Mouse (Mus musculus) midbrain, embryonic 16.5 days (tissue): ENCODE data around the gene Rab31. TPM values are rescaled to one million over a fixed set of nuclear protein-coding genes. Genes with fewer than 3 reads are reported as not detected.

Experiments
- ATAC-seq: fragments of 200-750 bp; cut with Nextera tagmentation; 2 replicates; pipeline ENCODE4 v1.8.0; 2017; ENCODE audit warnings: moderate TSS enrichment
- H3K27ac ChIP-seq: fragments of 300-500 bp; sonication (generic); 2 replicates; pipeline ENCODE4 v1.5.1; 2014; ENCODE audit warnings: mild to moderate bottlenecking, low read length, mixed read lengths
- H3K27me3 ChIP-seq: fragments of 300-500 bp; sonication (generic); 2 replicates; pipeline ENCODE4 v1.6.1; 2014; ENCODE audit warnings: low read depth, low read length, mixed read lengths; ENCODE audit not compliant: control insufficient read depth, insufficient read depth
- H3K36me3 ChIP-seq: fragments of 300-500 bp; sonication (generic); 2 replicates; pipeline ENCODE4 v1.6.1; 2014; ENCODE audit warnings: mild to moderate bottlenecking, low read length, moderate library complexity, mixed read lengths; ENCODE audit not compliant: control insufficient read depth, insufficient read depth
- H3K4me1 ChIP-seq: fragments of 300-500 bp; sonication (generic); 2 replicates; pipeline ENCODE4 v1.6.1; 2014; ENCODE audit warnings: mild to moderate bottlenecking, low read length, mixed read lengths; ENCODE audit not compliant: control insufficient read depth, insufficient read depth
- H3K4me2 ChIP-seq: fragments of 300-500 bp; sonication (generic); 2 replicates; pipeline ENCODE4 v1.6.1; 2014; ENCODE audit warnings: mild to moderate bottlenecking, low read length, mixed read lengths
- H3K4me3 ChIP-seq: fragments of 300-500 bp; sonication (generic); 2 replicates; pipeline ENCODE4 v1.5.1; 2014; ENCODE audit warnings: low read depth, mild to moderate bottlenecking, low read length, moderate library complexity, mixed read lengths
- H3K9ac ChIP-seq: fragments of 300-500 bp; sonication (generic); 2 replicates; pipeline ENCODE4 v1.6.1; 2014; ENCODE audit warnings: low read depth, low read length, mixed read lengths
- H3K9me3 ChIP-seq: fragments of 300-500 bp; sonication (generic); replicated peaks from 2 replicates; pipeline ENCODE4 v1.6.1; 2014; ENCODE audit warnings: mild to moderate bottlenecking, low read length, mixed read lengths; ENCODE audit not compliant: control insufficient read depth, poor library complexity, severe bottlenecking
- WGBS: fragments of 180-500 bp; shearing (Covaris S2); extraction: QIAGEN DNeasy Blood & Tissue Kit; methylation state at CpG from one replicate; pipeline ENCODE4 v1.1.7; 2014; 5-methylcytosine and 5-hydroxymethylcytosine counted together
- polyA plus RNA-seq: library from polyadenylated mRNA; unstranded; fragments of >200 nt; fragmentation: Nextera tagmentation; extraction: Ambion mirVana; gene quantifications from 2 replicates; pipeline ENCODE4 v1.2.1, GENCODE M21; 2015

Rab31 gene
- polyA plus RNA-seq, 1 experiment from 2014 or later = 79.4 TPM

DNA sequence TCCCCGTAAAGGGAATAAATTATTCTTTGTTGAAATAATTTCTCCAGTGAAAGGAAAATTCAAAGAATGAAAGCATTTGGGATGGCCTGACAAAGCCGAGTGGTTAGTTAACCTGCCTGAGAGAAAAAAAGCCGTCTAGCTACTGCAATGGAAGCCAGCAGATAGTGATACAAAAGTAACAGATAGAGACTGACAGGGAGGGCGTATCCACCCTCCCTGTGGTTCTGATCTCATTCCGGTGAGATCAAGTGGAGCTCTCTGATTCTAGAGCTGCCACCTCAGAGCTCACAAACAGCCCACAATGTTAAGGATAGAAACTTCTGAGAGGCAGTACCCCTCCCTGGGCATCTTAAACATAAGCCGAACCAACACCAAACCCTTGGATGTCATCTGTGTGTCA lies 23.6 kb downstream of the Rab31 start:
- Histone ChIP-seq H3K4me2 (no peak overlapping the region), H3K4me1 (no peaks in the 10 kb centered on the region), H3K27me3 (no peaks in the 10 kb centered on the region), H3K27ac (no peak overlapping the region), H3K4me3 (no peak overlapping the region), H3K9ac (no peak overlapping the region), H3K9me3 (no peaks in the 10 kb centered on the region; the same call in 1 of the 2 replicates), H3K36me3 (no peaks in the 10 kb centered on the region)
- WGBS = 81% methylated on average over 6 of the region's 6 CpGs
- no peak for ATAC-seq

DNA sequence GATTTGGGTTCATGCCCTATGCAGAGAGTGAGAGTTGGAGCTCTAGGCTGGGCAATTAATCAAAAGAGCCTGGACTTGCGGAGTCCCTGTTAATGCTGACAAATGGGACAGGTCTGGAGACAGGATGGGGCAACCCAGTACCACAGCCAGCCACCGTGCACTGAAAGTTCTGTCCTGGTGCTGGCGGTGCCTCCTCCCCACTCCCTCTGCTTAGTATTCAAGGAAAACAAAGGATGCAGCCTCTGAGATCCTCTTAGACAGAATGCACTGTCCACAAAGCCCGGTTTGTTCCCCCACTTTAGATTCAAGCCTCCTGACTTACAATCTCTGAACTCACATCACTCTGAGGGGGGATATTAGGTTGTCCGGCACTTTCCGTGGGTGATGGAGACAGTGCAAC lies 26.2 kb downstream of the Rab31 start:
- no peaks in the 10 kb centered on the region for H3K27me3 ChIP-seq
- WGBS = 45% methylated on average over 6 of the region's 6 CpGs
- no peaks in the 10 kb centered on the region for H3K36me3 ChIP-seq
- H3K9ac ChIP-seq = no peak overlapping the region
- no peak for ATAC-seq
- no peaks in the 10 kb centered on the region; the same call in 1 of the 2 replicates for H3K9me3 ChIP-seq
- H3K4me2 ChIP-seq = no peak overlapping the region
- H3K4me3 ChIP-seq = no peak overlapping the region
- peaks cover 10% of the 10 kb centered on the region for H3K4me1 ChIP-seq
- no peak overlapping the region for H3K27ac ChIP-seq

GRCm38 (mm10) chr17:65743664-65744330 lies 28.8 kb downstream of the Rab31 start:
- no peak for ATAC-seq
- Histone ChIP-seq H3K4me2 (no peak overlapping the region), H3K9me3 (no peaks in the 10 kb centered on the region; the same call in 1 of the 2 replicates), H3K9ac (no peak overlapping the region), H3K4me1 (peaks cover 10% of the 10 kb centered on the region), H3K27me3 (no peaks in the 10 kb centered on the region), H3K36me3 (no peaks in the 10 kb centered on the region), H3K27ac (peak overlapping the region; percentile 31; the same call in 1 of the 2 replicates), H3K4me3 (no peak overlapping the region)
- 76% methylated on average over 11 of the region's 11 CpGs for WGBS

GRCm38 (mm10) chr17:65742969-65743368 lies 29.6 kb downstream of the Rab31 start:
- Histone ChIP-seq H3K9me3 (no peaks in the 10 kb centered on the region; the same call in 1 of the 2 replicates), H3K4me2 (no peak overlapping the region), H3K4me1 (peaks cover 10% of the 10 kb centered on the region), H3K27ac (0 out of 2 replicates have a peak overlapping the region, but pooled peaks have one; percentile 17), H3K36me3 (no peaks in the 10 kb centered on the region), H3K27me3 (no peaks in the 10 kb centered on the region), H3K9ac (no peak overlapping the region), H3K4me3 (no peak overlapping the region)
- WGBS = 34% methylated on average over 4 of the region's 4 CpGs
- ATAC-seq = no peak

DNA sequence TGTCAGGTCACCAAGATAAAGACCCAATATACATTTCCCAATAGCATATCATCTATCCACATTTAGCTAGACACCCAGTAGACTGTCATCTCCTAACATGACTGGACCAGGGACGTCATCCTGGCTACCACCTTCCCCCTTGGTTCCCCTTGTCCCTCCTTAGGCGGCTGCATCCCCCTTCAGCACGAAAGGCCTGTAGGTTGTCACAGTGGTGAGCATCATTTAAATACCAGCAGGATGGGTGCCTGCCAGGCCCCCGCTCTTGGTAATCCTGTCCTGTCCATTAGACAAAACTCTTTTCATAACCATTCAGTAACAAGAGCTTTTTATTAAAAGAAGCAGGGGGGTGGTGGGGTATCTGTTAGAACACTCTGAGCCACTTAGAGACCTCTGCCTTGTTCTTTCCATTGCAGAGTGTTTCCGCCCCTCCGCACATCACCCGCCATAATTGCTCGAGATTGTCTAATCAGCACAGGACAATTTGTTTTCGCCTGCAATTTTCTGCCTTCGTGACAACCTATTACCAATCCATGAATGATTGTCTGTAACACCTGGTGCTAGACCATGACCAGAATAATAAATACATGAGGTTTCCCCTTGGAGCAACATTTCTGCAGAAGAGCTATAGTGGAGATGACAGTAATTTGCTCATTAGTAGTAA lies 30.2 kb downstream of the Rab31 start:
- Histone ChIP-seq H3K36me3 (no peaks in the 10 kb centered on the region), H3K27ac (peak overlapping the region; percentile 17), H3K4me2 (no peak overlapping the region; the same call in 1 of the 2 replicates), H3K27me3 (no peaks in the 10 kb centered on the region), H3K9ac (no peak overlapping the region), H3K4me3 (no peak overlapping the region), H3K9me3 (no peaks in the 10 kb centered on the region; the same call in 1 of the 2 replicates), H3K4me1 (peaks cover 10% of the 10 kb centered on the region)
- peak; percentile 71 for ATAC-seq
- 17% methylated on average over 10 of the region's 10 CpGs for WGBS

- Histone ChIP-seq H3K4me2 (no peak overlapping the region), H3K27me3 (no peaks in the 10 kb centered on the region), H3K27ac (no peak overlapping the region), H3K4me3 (no peak overlapping the region), H3K4me1 (peaks cover 10% of the 10 kb centered on the region), H3K36me3 (no peaks in the 10 kb centered on the region), H3K9me3 (no peaks in the 10 kb centered on the region; the same call in 1 of the 2 replicates), H3K9ac (no peak overlapping the region)
- ATAC-seq = no peak
- 87% methylated on average over 4 of the region's 4 CpGs for WGBS
Observed at GRCm38 (mm10) chr17:65741565-65741964, 31.0 kb downstream of the Rab31 start.

DNA sequence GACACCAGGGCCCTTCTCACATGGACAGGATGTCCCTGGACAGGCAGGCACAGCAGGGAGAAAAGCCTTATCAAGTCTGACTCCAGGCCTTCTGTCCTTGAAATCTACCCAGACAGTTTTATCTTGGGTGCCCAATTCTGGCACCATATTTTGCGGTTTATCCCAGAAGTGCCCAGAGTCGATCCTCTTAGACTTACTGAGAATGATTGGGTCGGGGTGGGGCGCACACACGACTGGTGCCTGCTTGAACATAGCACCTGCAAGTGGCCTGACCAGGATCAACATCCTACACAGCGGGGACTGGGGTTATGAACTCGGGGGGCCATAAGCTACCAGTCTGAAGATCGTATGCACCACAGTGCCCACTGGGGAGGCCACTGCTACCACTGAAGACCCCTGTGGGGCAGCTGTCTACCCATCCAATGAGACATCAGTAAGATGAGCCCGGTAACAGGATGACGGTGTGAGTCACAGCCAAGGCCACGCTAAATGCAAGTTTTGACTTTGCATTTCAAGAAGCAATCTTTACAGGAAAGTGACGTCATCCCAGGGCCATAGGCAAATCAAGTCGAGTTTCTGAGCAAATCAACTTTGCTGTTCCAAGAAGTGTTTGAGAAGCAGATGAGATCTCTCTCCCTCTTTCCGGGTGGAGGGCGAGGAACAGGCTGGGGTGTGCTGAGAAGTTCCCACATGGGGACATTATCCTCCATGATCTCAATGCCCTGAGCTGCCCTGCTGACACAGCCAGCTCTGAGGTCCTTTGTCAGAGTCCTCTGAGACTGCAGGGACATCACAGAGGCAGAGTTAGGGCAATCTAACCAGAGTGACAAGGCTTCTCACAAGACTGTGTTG lies 32.5 kb downstream of the Rab31 start:
- no peak for ATAC-seq
- Histone ChIP-seq H3K9ac (no peak overlapping the region), H3K9me3 (no peaks in the 10 kb centered on the region; the same call in 1 of the 2 replicates), H3K36me3 (no peaks in the 10 kb centered on the region), H3K27me3 (no peaks in the 10 kb centered on the region), H3K4me3 (no peak overlapping the region), H3K27ac (no peak overlapping the region), H3K4me2 (no peak overlapping the region), H3K4me1 (peaks cover 10% of the 10 kb centered on the region)
- WGBS = 89% methylated on average over 15 of the region's 15 CpGs

- H3K4me2 ChIP-seq = no peak overlapping the region
- no peaks in the 10 kb centered on the region for H3K27me3 ChIP-seq
- no peaks in the 10 kb centered on the region for H3K36me3 ChIP-seq
- no peak overlapping the region for H3K4me3 ChIP-seq
- no peak overlapping the region for H3K27ac ChIP-seq
- ATAC-seq = no peak
- H3K4me1 ChIP-seq = peaks cover 5% of the 10 kb centered on the region
- 89% methylated on average over 6 of the region's 6 CpGs for WGBS
- H3K9me3 ChIP-seq = no peaks in the 10 kb centered on the region
- H3K9ac ChIP-seq = no peak overlapping the region
Observed at GRCm38 (mm10) chr17:65737622-65738021, 34.9 kb downstream of the Rab31 start.
